Mouse (Mus musculus): ENCODE measurements at regions not wholly inside any gene's neighbourhood (a gene's known extent, or its start where the extent isn't known, plus 50 kb on each side); places are given as distances from the start of the nearest gene placed in this dataset.

DNA sequence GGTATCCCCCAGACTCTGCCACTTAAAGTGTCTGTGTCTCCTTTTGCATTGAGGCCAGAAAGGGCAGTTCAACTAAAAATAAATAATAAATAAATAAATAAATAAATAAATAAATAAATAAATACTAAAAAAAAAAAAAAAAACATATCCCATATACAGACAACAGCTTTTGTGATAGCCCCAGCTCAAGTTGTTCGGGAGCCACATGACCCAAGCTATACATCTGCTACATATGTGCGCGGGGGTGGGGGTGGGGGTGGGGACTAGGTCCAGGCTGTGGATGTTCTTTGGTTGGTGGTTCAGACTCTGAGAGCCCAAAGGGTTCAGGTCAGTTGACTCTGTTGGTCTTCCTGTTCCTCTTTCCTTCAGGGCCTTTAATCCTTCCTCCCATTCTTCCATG, 379.6 kb upstream of the Ccnh start:
- no peak for TF ChIP-seq CTCF (IDR thresholded peaks at IDR 0.05; ENCODE audit: borderline replicate concordance, insufficient read depth, low read depth, low read length)
- TF ChIP-seq POLR2A (IDR thresholded peaks at IDR 0.05; ENCODE audit: borderline replicate concordance, insufficient read depth, low read length) = no peak
